Mouse (Mus musculus) heart, embryonic 12.5 days (tissue): ENCODE data around the gene Fbxo17. TPM values are rescaled to one million over a fixed set of nuclear protein-coding genes. Genes with fewer than 3 reads are reported as not detected.

Source experiments
- ATAC-seq: fragments of 200-750 bp; cut with Nextera tagmentation; 2 replicates; pipeline ENCODE4 v1.8.0; 2017; ENCODE audit warnings: moderate TSS enrichment, moderate library complexity; ENCODE audit not compliant: insufficient number of reproducible peaks, low FRiP score
- H3K27ac ChIP-seq: fragments of 300-500 bp; sonication (generic); 2 replicates; pipeline ENCODE4 v1.5.1; 2016; ENCODE audit warnings: mild to moderate bottlenecking, moderate library complexity; ENCODE audit not compliant: poor library complexity, severe bottlenecking
- H3K27me3 ChIP-seq: fragments of 300-500 bp; sonication (generic); replicated peaks from 2 replicates; pipeline ENCODE4 v1.6.1; 2016; ENCODE audit warnings: mild to moderate bottlenecking, moderate library complexity
- H3K36me3 ChIP-seq: fragments of 300-500 bp; sonication (generic); 2 replicates; pipeline ENCODE4 v1.6.1; 2016; ENCODE audit warnings: mild to moderate bottlenecking, moderate library complexity
- H3K4me1 ChIP-seq: fragments of 300-500 bp; sonication (generic); replicated peaks from 2 replicates; pipeline ENCODE4 v1.6.1; 2016; ENCODE audit warnings: mild to moderate bottlenecking
- H3K4me2 ChIP-seq: fragments of 300-500 bp; sonication (generic); 2 replicates; pipeline ENCODE4 v1.6.1; 2016; ENCODE audit warnings: mild to moderate bottlenecking, moderate library complexity
- H3K4me3 ChIP-seq: fragments of 300-500 bp; sonication (generic); 2 replicates; pipeline ENCODE4 v1.5.1; 2016; ENCODE audit warnings: mild to moderate bottlenecking
- H3K9ac ChIP-seq: fragments of 300-500 bp; sonication (generic); 2 replicates; pipeline ENCODE4 v1.6.1; 2016; ENCODE audit warnings: mild to moderate bottlenecking, moderate library complexity
- H3K9me3 ChIP-seq: fragments of 300-500 bp; sonication (generic); replicated peaks from 2 replicates; pipeline ENCODE4 v1.6.1; 2016; ENCODE audit warnings: mild to moderate bottlenecking, moderate library complexity
- WGBS: fragments of 180-500 bp; shearing (Covaris S2); methylation state at CpG from one replicate; pipeline ENCODE4 v1.1.7; 2016; 5-methylcytosine and 5-hydroxymethylcytosine counted together
- polyA plus RNA-seq: library from polyadenylated mRNA; unstranded; fragments of >200 nt; fragmentation: Nextera tagmentation; extraction: Ambion mirVana; gene quantifications from 2 replicates; pipeline ENCODE4 v1.2.1, GENCODE M21; 2016

The Fbxo17 gene
- polyA plus RNA-seq, 1 experiment from 2014 or later, result 9.9 TPM

DNA sequence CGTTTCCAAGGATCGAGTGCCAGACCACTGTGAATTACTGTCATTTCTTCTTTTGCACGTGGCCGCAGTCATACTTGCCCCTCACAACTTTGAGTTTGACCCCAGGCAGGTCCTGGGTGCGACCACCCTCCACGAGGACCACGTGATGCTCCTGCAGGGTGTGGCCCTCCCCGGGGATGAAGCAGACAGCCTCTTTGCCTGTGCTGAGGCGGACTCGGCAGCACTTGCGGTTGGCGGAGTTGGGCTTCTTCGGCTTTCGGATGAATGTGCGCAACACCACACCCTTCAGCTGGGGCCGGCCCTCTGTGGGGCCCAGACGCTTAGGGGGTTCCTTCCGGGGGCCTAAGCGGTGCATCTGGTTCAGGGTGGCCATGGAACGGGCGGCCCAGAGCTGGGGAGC lies 23.2 kb downstream of the Fbxo17 start:
- no peak for ATAC-seq
- 94% methylated on average over 21 of the region's 21 CpGs for WGBS

GRCm38 (mm10) chr7:28740949-28741348 lies 24.3 kb downstream of the Fbxo17 start:
- Histone ChIP-seq H3K9me3 (no peaks in the 10 kb centered on the region), H3K36me3 (peaks cover 57% of the 10 kb centered on the region), H3K27ac (peak overlapping the region; percentile 55; the same call in 1 of the 2 replicates), H3K4me2 (peak overlapping the region; percentile 85), H3K4me3 (peak overlapping the region; percentile 64), H3K27me3 (no peaks in the 10 kb centered on the region), H3K4me1 (peaks cover 14% of the 10 kb centered on the region), H3K9ac (peak overlapping the region; percentile 80)
- no peak for ATAC-seq
- WGBS, result 33% methylated on average over 9 of the region's 9 CpGs

More for the DNA sequence above, 23.2 kb downstream of the Fbxo17 start:
- Histone ChIP-seq H3K36me3 (peaks cover 52% of the 10 kb centered on the region), H3K4me2 (no peak overlapping the region), H3K27me3 (no peaks in the 10 kb centered on the region), H3K27ac (no peak overlapping the region), H3K4me3 (no peak overlapping the region), H3K9ac (no peak overlapping the region), H3K4me1 (peaks cover 14% of the 10 kb centered on the region), H3K9me3 (no peaks in the 10 kb centered on the region)

DNA sequence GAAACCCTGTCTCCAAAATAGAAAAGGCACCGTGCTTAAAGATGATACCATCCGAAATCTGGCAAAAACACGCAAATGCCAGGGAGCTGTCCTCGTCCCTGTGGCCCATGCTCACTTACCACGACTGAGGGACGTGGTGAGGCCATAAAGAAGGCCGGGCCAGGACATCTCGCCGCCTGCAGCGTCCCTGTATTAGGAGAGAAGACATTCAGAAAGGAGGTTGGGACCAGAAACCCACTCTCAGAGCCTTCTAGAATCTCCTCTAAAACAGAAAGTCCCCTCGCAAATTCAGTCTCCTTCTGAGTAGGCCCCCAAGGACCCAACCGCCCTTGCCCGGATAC lies 24.7 kb downstream of the Fbxo17 start:
- Histone ChIP-seq H3K27me3 (no peaks in the 10 kb centered on the region), H3K9me3 (no peaks in the 10 kb centered on the region), H3K27ac (peak overlapping the region; percentile 55; the same call in 1 of the 2 replicates), H3K9ac (peak overlapping the region; percentile 80), H3K36me3 (peaks cover 57% of the 10 kb centered on the region), H3K4me2 (peak overlapping the region; percentile 85), H3K4me3 (peak overlapping the region; percentile 64), H3K4me1 (peaks cover 14% of the 10 kb centered on the region)
- no peak for ATAC-seq
- WGBS, result under 1% methylated on average over 13 of the region's 13 CpGs

DNA sequence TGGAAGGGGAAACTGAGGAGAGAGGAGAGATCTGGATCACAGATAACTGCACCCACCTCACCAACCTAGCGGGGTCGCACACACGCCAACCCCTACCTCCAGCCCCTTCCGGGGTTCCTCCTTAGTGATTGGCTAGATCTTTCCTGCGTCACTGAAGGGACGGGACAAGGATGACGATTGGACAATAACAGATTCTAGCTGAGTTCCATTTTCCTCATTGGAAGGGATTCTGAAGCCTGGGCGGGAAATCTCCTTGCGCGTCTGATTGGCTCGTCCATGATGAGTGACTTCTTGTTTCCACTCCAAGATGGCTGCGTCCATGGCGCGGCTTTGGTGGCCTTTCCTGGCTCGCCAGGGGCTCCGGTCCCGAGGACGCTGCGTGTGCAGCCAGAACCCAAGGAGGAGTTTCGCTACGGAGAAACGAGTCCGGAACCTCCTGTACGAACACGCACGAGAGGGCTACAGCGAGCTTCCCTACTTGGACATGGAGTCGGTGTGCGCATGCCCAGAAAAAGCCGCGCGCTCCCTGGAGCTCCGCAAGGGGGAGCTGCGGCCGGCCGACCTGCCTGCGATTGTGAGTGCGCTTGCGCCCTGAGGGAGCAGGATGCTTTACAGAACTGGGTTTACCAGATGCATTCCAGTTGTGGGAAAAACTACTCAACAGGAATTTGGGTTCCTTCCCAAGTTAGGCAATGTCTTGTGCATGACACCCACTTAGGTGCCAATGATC lies 25.3 kb downstream of the Fbxo17 start, which contains the start of the genes Mrps12 and Sars2:
TSS of gene Mrps12 (minus strand) at position 112 of the 730 bp plus-strand sequence.
TSS of gene Sars2 (plus strand) at position 284 of the 730 bp plus-strand sequence.
- under 1% methylated on average over 39 of the region's 39 CpGs for WGBS
- Histone ChIP-seq H3K27me3 (no peaks in the 10 kb centered on the region), H3K36me3 (peaks cover 57% of the 10 kb centered on the region), H3K4me2 (peak within 1 kb of the TSS; percentile 85), H3K9me3 (no peaks in the 10 kb centered on the region), H3K4me3 (peak within 1 kb of the TSS; percentile 64), H3K9ac (peak within 1 kb of the TSS; percentile 80), H3K4me1 (peaks cover 14% of the 10 kb centered on the region), H3K27ac (peak within 1 kb of the TSS; percentile 67; the same call in 1 of the 2 replicates)
- peak; percentile 97 for ATAC-seq

DNA sequence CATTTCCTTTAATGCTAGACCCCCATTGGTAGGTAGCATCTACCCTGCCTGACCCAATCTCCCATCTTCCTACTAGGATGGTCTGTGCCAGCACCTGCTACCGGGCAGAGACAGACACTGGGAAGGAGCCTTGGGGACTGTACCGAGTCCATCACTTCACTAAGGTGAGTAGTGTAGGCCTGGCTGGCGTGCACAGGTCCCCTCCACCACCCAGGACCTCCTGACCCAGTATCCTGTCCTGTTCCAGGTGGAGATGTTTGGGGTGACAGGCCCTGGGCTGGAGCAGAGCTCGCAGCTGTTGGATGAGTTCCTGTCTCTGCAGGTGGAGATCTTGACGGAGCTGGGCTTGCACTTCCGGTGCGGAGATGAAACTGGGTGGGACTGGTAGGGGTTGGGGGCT lies 33.3 kb downstream of the Fbxo17 start:
- ATAC-seq, result peak; percentile 34; the same call in 1 of the 2 replicates
- Histone ChIP-seq H3K4me1 (no peaks in the 10 kb centered on the region), H3K27ac (no peak overlapping the region), H3K4me2 (no peak overlapping the region), H3K4me3 (no peak overlapping the region), H3K9me3 (no peaks in the 10 kb centered on the region), H3K27me3 (no peaks in the 10 kb centered on the region), H3K9ac (no peak overlapping the region), H3K36me3 (peaks cover 66% of the 10 kb centered on the region)
- 91% methylated on average over 7 of the region's 7 CpGs for WGBS

DNA sequence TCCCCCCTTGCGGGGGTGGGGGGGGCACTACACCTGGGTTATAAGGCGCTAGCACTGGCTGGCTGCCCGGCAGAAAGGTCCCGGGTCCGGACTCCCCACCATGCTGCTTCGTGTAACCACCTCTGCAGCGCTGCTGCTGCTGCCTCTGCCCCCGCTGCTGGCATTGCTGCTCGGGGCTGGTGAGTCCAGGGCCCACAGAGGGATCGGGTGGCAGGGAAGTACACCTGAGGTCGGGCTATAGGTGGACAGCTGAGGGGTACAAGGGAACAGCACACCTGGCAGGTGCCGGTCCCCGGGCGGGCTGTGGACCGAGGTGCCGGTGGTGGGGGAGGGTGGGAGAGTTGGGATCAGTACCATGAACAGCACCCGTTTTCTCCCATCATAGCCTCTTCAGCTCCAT lies 39.5 kb downstream of the Fbxo17 start, which contains the start of gene Ccer2:
TSS of gene Ccer2 (plus strand) at position 96 of the 400 bp plus-strand sequence.
- Histone ChIP-seq H3K4me3 (no peak within 1 kb of the TSS), H3K36me3 (peaks cover 51% of the 10 kb centered on the region), H3K9me3 (no peaks in the 10 kb centered on the region), H3K4me1 (no peaks in the 10 kb centered on the region), H3K4me2 (peak within 1 kb of the TSS; percentile 11; the same call in 1 of the 2 replicates), H3K27ac (no peak within 1 kb of the TSS), H3K9ac (no peak within 1 kb of the TSS), H3K27me3 (peaks cover 29% of the 10 kb centered on the region)
- 0 out of 2 replicates have a peak, but pooled peaks have one; percentile 13 for ATAC-seq
- WGBS, result 2% methylated on average over 17 of the region's 17 CpGs

DNA sequence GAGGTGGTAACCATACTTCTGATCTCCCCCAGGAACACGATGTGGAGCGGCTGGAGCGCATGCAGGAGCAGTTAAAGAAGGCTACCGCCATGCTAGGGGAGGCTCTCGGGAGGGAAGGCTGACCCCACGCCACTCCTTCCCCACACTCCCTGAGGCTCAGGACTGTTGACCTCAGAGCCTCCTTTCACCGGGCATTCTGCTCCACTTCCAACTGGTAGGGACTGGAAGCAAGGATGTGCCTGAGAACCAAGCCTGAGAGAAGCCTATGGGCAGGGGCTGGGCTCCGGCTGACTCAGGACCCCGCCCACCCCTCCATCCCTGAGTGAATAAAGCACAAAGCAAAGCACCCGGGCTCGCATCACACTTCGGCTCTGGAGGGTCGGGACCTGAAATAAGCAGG lies 42.0 kb downstream of the Fbxo17 start:
- no peak overlapping the region for H3K9ac ChIP-seq
- H3K4me1 ChIP-seq, result no peaks in the 10 kb centered on the region
- H3K27ac ChIP-seq, result no peak overlapping the region
- H3K36me3 ChIP-seq, result peaks cover 51% of the 10 kb centered on the region
- no peak overlapping the region for H3K4me2 ChIP-seq
- ATAC-seq, result no peak
- WGBS, result 85% methylated on average over 13 of the region's 13 CpGs
- H3K27me3 ChIP-seq, result peaks cover 29% of the 10 kb centered on the region
- H3K9me3 ChIP-seq, result no peaks in the 10 kb centered on the region
- no peak overlapping the region for H3K4me3 ChIP-seq

DNA sequence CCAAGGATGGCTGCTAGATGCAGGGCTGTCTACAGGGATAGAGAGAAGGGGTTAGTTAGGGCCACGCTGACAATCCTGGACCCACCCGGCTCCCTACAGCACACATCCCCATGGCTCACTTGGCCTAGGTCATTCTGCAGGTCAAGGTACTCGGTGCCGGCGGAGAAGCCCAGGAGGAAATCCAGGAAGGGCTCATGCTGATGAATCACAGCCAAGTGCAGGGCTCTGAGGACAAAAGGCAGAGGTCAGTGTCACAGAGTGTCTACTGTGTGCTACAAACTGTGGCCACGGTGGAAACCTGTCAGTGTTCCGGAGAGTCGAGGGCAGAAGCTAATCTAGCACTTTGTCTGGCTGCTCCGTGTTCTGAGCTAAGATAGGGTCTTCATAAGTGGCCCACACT lies 45.3 kb downstream of the Fbxo17 start:
- H3K27ac ChIP-seq, result no peak overlapping the region
- no peaks in the 10 kb centered on the region for H3K9me3 ChIP-seq
- peaks cover 47% of the 10 kb centered on the region for H3K36me3 ChIP-seq
- no peak overlapping the region for H3K9ac ChIP-seq
- 74% methylated on average over 9 of the region's 9 CpGs for WGBS
- H3K4me3 ChIP-seq, result no peak overlapping the region
- H3K4me1 ChIP-seq, result peaks cover 12% of the 10 kb centered on the region; the same call in 1 of the 2 replicates
- peaks cover 10% of the 10 kb centered on the region for H3K27me3 ChIP-seq
- ATAC-seq, result no peak
- no peak overlapping the region for H3K4me2 ChIP-seq

DNA sequence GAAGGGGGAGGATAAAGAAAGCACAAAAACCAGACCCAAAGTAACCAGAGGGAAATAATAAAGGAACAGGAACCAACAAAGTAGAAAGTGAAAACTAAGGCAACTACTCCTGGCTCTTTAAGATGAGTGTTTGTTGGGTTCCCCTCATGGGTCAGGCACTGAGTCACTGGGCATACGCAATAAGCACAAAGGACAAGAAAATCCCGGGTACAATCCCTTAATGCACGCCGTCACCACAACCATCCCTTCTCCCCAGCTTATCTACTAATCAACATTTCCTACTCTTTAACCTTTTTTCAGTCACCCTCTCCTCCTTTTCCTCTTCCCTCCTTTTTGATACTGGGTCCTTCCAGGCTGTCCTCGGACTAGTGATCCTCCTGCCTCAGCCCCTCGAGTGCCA lies 48.6 kb downstream of the Fbxo17 start:
- Histone ChIP-seq H3K27ac (no peak overlapping the region), H3K27me3 (no peaks in the 10 kb centered on the region), H3K4me2 (peak overlapping the region; percentile 71), H3K9me3 (no peaks in the 10 kb centered on the region), H3K9ac (peak overlapping the region; percentile 72), H3K4me1 (peaks cover 21% of the 10 kb centered on the region), H3K4me3 (peak overlapping the region; percentile 79; the same call in 1 of the 2 replicates), H3K36me3 (peaks cover 23% of the 10 kb centered on the region)
- no peak for ATAC-seq
- 77% methylated on average over 6 of the region's 6 CpGs for WGBS

GRCm38 (mm10) chr7:28766173-28766879 lies 49.7 kb downstream of the Fbxo17 start, which contains the start of gene Sirt2:
TSS of gene Sirt2 (plus strand) at chr7:28766735.
- no peak within 1 kb of the TSS for H3K27ac ChIP-seq
- H3K36me3 ChIP-seq, result peaks cover 16% of the 10 kb centered on the region
- H3K9me3 ChIP-seq, result no peaks in the 10 kb centered on the region
- WGBS, result under 1% methylated on average over 45 of the region's 45 CpGs
- peak within 1 kb of the TSS; percentile 79 for H3K4me3 ChIP-seq
- H3K9ac ChIP-seq, result peak within 1 kb of the TSS; percentile 80
- H3K4me2 ChIP-seq, result peak within 1 kb of the TSS; percentile 71
- no peaks in the 10 kb centered on the region for H3K27me3 ChIP-seq
- peak; percentile 98 for ATAC-seq
- H3K4me1 ChIP-seq, result peaks cover 21% of the 10 kb centered on the region

DNA sequence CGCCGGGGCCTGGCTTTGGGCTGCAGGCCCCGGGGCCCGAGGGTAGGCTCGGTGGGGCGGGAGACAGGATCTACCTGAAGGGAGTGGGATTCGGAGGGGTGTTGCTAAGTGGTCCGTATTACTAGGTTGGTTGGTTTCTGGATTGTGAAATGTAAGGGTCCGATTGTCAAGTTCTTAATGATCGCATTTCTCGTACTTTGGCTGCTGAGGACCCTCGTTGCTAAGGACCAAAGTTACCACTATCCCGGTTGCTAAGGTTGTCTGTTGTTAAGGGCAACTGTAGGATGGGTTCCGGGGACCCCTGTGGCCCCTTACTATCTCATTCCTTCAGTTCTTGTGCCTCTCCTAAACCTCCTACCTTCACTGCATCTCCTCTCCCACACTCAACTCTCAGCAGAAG lies 50.3 kb downstream of the Fbxo17 start:
- no peak overlapping the region for H3K27ac ChIP-seq
- no peak for ATAC-seq

More for the DNA sequence above, 50.3 kb downstream of the Fbxo17 start:
- WGBS, result 7% methylated on average over 14 of the region's 14 CpGs
- H3K9me3 ChIP-seq, result no peaks in the 10 kb centered on the region
- H3K27me3 ChIP-seq, result no peaks in the 10 kb centered on the region
- peak overlapping the region; percentile 79 for H3K4me3 ChIP-seq
- H3K36me3 ChIP-seq, result peaks cover 10% of the 10 kb centered on the region; the same call in 1 of the 2 replicates
- H3K9ac ChIP-seq, result peak overlapping the region; percentile 80
- peak overlapping the region; percentile 68 for H3K4me2 ChIP-seq
- peaks cover 21% of the 10 kb centered on the region for H3K4me1 ChIP-seq
